Mouse (Mus musculus) midbrain, embryonic 10.5 days (tissue): ENCODE measurements at regions not wholly inside any gene's neighbourhood (a gene's known extent, or its start where the extent isn't known, plus 50 kb on each side); places are given as distances from the start of the nearest gene placed in this dataset.

Experiments
- DNase-seq: peaks from one replicate; pipeline ENCODE4 v3.0.0-alpha.2; 2017; ENCODE audit warnings: low spot score
- H3K27ac ChIP-seq: fragments of 300-500 bp; sonication (generic); replicated peaks from 2 replicates; pipeline ENCODE4 v1.5.1; 2016; ENCODE audit warnings: mild to moderate bottlenecking
- H3K27me3 ChIP-seq: fragments of 300-500 bp; sonication (generic); 2 replicates; pipeline ENCODE4 v1.6.1; 2016; ENCODE audit warnings: low read depth, mild to moderate bottlenecking; ENCODE audit not compliant: poor library complexity, severe bottlenecking
- H3K36me3 ChIP-seq: fragments of 300-500 bp; sonication (generic); 2 replicates; pipeline ENCODE4 v1.6.1; 2016; ENCODE audit warnings: mild to moderate bottlenecking, moderate library complexity
- H3K4me1 ChIP-seq: fragments of 300-500 bp; sonication (generic); 2 replicates; pipeline ENCODE4 v1.6.1; 2016
- H3K4me3 ChIP-seq: fragments of 300-500 bp; sonication (generic); 2 replicates; pipeline ENCODE4 v1.5.1; 2016; ENCODE audit warnings: mild to moderate bottlenecking, moderate library complexity
- H3K9me3 ChIP-seq: fragments of 300-500 bp; sonication (generic); replicated peaks from 2 replicates; pipeline ENCODE4 v1.6.1; 2016; ENCODE audit warnings: mild to moderate bottlenecking
- WGBS: fragments of 180-500 bp; shearing (Covaris S2); methylation state at CpG from one replicate; pipeline ENCODE4 v1.1.7; 2016; 5-methylcytosine and 5-hydroxymethylcytosine counted together

GRCm38 (mm10) chr1:128835510-128835909 is 243.4 kb upstream of the Cxcr4 start:
- Histone ChIP-seq H3K27me3 (peaks cover 6% of the 10 kb centered on the region), H3K4me1 (peaks cover 14% of the 10 kb centered on the region), H3K4me3 (no peak overlapping the region), H3K36me3 (no peaks in the 10 kb centered on the region), H3K27ac (no peak overlapping the region), H3K9me3 (no peaks in the 10 kb centered on the region)
- WGBS = 90% methylated on average over 8 of the region's 8 CpGs
- no peak for DNase-seq

GRCm38 (mm10) chr1:128833096-128833715 is 241.1 kb upstream of the Cxcr4 start:
- WGBS = 48% methylated on average over 11 of the region's 11 CpGs
- Histone ChIP-seq H3K27ac (no peak overlapping the region), H3K9me3 (no peaks in the 10 kb centered on the region), H3K4me3 (no peak overlapping the region), H3K4me1 (peaks cover 31% of the 10 kb centered on the region), H3K36me3 (no peaks in the 10 kb centered on the region), H3K27me3 (peaks cover 6% of the 10 kb centered on the region)
- DNase-seq = no peak

- H3K27ac ChIP-seq = peak overlapping the region; percentile 79
- H3K27me3 ChIP-seq = peaks cover 6% of the 10 kb centered on the region
- peaks cover 33% of the 10 kb centered on the region for H3K4me1 ChIP-seq
- 43% methylated on average over 18 of the region's 18 CpGs for whole genome bisulfite sequencing
- H3K4me3 ChIP-seq = 0 out of 2 replicates have a peak overlapping the region, but pooled peaks have one; percentile 14
- no peaks in the 10 kb centered on the region for H3K36me3 ChIP-seq
- H3K9me3 ChIP-seq = no peaks in the 10 kb centered on the region
- DNase-seq = peak; percentile 86
Measured at GRCm38 (mm10) chr1:128832201-128832883, 240.2 kb upstream of the Cxcr4 start.

DNA sequence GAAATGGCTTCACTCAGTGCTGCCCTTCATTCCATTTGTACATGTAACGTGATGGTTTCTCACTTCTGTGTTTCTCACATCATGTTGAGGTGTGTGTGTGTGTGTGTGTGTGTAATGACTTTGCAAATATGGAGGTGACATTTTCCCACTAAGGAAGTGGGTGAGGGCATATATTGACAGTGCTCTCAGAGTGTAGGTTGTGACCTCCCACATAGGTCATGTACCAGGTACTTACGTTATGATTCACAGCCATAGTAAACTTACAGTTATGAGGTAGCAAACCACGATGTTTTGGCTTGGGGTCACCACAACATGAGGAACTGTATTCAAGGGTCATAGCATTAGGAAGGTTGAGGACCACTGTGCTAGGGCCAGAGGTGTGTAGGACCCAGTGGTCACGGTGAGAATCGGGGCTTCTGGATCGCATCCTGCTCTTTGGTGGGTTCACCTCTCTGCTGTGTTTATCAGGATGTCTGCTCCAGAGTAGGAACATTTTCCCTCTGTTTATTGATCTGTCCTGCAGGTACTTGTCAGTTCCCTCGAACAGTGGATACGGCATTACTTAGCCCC is 238.7 kb upstream of the Cxcr4 start:
- peaks cover 6% of the 10 kb centered on the region for H3K27me3 ChIP-seq
- no peak for DNase-seq
- H3K4me3 ChIP-seq = no peak overlapping the region
- peaks cover 43% of the 10 kb centered on the region for H3K4me1 ChIP-seq
- no peaks in the 10 kb centered on the region for H3K36me3 ChIP-seq
- H3K9me3 ChIP-seq = no peaks in the 10 kb centered on the region
- 92% methylated on average over 8 of the region's 8 CpGs for WGBS
- H3K27ac ChIP-seq = no peak overlapping the region

- Histone ChIP-seq H3K27me3 (peaks cover 6% of the 10 kb centered on the region), H3K4me3 (no peak overlapping the region), H3K27ac (no peak overlapping the region), H3K36me3 (no peaks in the 10 kb centered on the region), H3K9me3 (no peaks in the 10 kb centered on the region), H3K4me1 (peaks cover 43% of the 10 kb centered on the region)
- WGBS = 55% methylated on average over 2 of the region's 2 CpGs
- no peak for DNase-seq
Measured at GRCm38 (mm10) chr1:128829536-128829935, 237.4 kb upstream of the Cxcr4 start.

- no peaks in the 10 kb centered on the region for H3K36me3 ChIP-seq
- DNase-seq = no peak
- 0 out of 2 replicates have a peak overlapping the region, but pooled peaks have one; percentile 19 for H3K27ac ChIP-seq
- H3K4me1 ChIP-seq = peaks cover 41% of the 10 kb centered on the region
- H3K9me3 ChIP-seq = no peaks in the 10 kb centered on the region
- H3K4me3 ChIP-seq = no peak overlapping the region
- no peaks in the 10 kb centered on the region for H3K27me3 ChIP-seq
- 88% methylated on average over 11 of the region's 11 CpGs for WGBS
Measured at GRCm38 (mm10) chr1:128826419-128826818, 234.3 kb upstream of the Cxcr4 start.

GRCm38 (mm10) chr1:128824916-128825683 is 233.0 kb upstream of the Cxcr4 start:
- no peak overlapping the region for H3K4me3 ChIP-seq
- no peaks in the 10 kb centered on the region for H3K36me3 ChIP-seq
- DNase-seq = no peak
- H3K4me1 ChIP-seq = peaks cover 41% of the 10 kb centered on the region
- 77% methylated on average over 11 of the region's 11 CpGs for WGBS
- no peak overlapping the region for H3K27ac ChIP-seq
- H3K9me3 ChIP-seq = peaks cover 9% of the 10 kb centered on the region; the same call in 1 of the 2 replicates
- H3K27me3 ChIP-seq = no peaks in the 10 kb centered on the region

GRCm38 (mm10) chr1:128824235-128824634 is 232.1 kb upstream of the Cxcr4 start:
- peaks cover 9% of the 10 kb centered on the region; the same call in 1 of the 2 replicates for H3K9me3 ChIP-seq
- H3K27me3 ChIP-seq = no peaks in the 10 kb centered on the region
- peak overlapping the region; percentile 74 for H3K27ac ChIP-seq
- DNase-seq = peak; percentile 81
- no peaks in the 10 kb centered on the region for H3K36me3 ChIP-seq
- WGBS = 9% methylated on average over 8 of the region's 8 CpGs
- H3K4me1 ChIP-seq = peaks cover 34% of the 10 kb centered on the region
- no peak overlapping the region for H3K4me3 ChIP-seq

- Histone ChIP-seq H3K4me1 (peaks cover 22% of the 10 kb centered on the region), H3K9me3 (peaks cover 9% of the 10 kb centered on the region; the same call in 1 of the 2 replicates), H3K4me3 (no peak overlapping the region), H3K27me3 (no peaks in the 10 kb centered on the region), H3K36me3 (no peaks in the 10 kb centered on the region), H3K27ac (peak overlapping the region; percentile 74; the same call in 1 of the 2 replicates)
- 77% methylated on average over 6 of the region's 6 CpGs for WGBS
- no peak for DNase-seq
Measured at GRCm38 (mm10) chr1:128821991-128822390, 229.9 kb upstream of the Cxcr4 start.

- H3K4me1 ChIP-seq = peaks cover 12% of the 10 kb centered on the region
- no peak for DNase-seq
- H3K27ac ChIP-seq = no peak overlapping the region
- WGBS = 97% methylated on average over 1 of the region's 1 CpGs
- H3K9me3 ChIP-seq = peaks cover 9% of the 10 kb centered on the region; the same call in 1 of the 2 replicates
- H3K4me3 ChIP-seq = no peak overlapping the region
- H3K36me3 ChIP-seq = no peaks in the 10 kb centered on the region
- H3K27me3 ChIP-seq = no peaks in the 10 kb centered on the region
Measured at GRCm38 (mm10) chr1:128820527-128820926, 228.4 kb upstream of the Cxcr4 start.

- Histone ChIP-seq H3K27me3 (no peaks in the 10 kb centered on the region), H3K4me1 (peaks cover 12% of the 10 kb centered on the region), H3K27ac (no peak overlapping the region), H3K9me3 (peaks cover 9% of the 10 kb centered on the region; the same call in 1 of the 2 replicates), H3K36me3 (no peaks in the 10 kb centered on the region), H3K4me3 (no peak overlapping the region)
- no peak for DNase-seq
- WGBS = 93% methylated on average over 6 of the region's 6 CpGs
Measured at GRCm38 (mm10) chr1:128819611-128820010, 227.5 kb upstream of the Cxcr4 start.

DNA sequence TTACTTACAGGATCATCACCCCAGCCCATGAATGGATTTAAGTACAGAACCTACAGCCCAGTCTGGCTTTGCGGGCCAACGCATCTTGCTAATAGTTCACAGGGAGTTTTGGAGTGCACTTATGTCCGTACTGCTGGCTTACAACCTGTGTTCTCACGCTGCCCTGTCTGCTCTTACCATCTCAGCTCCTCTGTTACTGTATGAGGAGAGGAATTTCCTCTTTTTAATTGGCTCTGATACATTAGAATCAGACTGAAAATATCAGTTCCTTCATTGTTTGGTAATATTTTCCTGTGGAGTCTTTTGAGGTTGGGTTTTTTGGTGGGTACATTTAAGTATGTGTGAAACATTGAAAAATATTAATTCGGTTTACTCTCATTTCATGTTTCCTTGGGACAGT is 221.3 kb upstream of the Cxcr4 start:
- Histone ChIP-seq H3K4me3 (no peak overlapping the region), H3K27ac (no peak overlapping the region), H3K36me3 (no peaks in the 10 kb centered on the region), H3K4me1 (peaks cover 3% of the 10 kb centered on the region; the same call in 1 of the 2 replicates), H3K27me3 (no peaks in the 10 kb centered on the region), H3K9me3 (no peaks in the 10 kb centered on the region)
- WGBS = 70% methylated on average over 5 of the region's 5 CpGs
- DNase-seq = no peak
